Comparison of ENCODE assay signal across 10 mouse cellular contexts in genomic region chr10:83083946-83084345, GRCm38 (mm10).
DNase-seq lines count a peak whose midpoint lies in the region; ATAC-seq lines count a peak whose summit lies in the region.
"Had no signal": no experiment of that assay in that cellular context is flagged by ENCODE, and none has a peak within 500 bp of the region (broad histone marks: within the 10 kb centered on the region; RNA-seq: fewer than 3 reads in every experiment).

No protein-coding gene starts in this region.

- peak; percentile 53 for DNase-seq in heart, adult 18-20 months
- no peak for DNase-seq in heart, adult 8-10 months (ENCODE audit: low spot score)
- DNase-seq in urinary bladder, postnatal 25 days (ENCODE audit: low spot score) = peak; percentile 10
- DNase-seq in urinary bladder, postnatal 4 days (ENCODE audit: low spot score in 2 of 2) = no peak
- no peak for DNase-seq in right cerebral cortex, adult 18-20 months
- DNase-seq in spleen, postnatal 36 days (ENCODE audit: low spot score in 2 of 2) = no peak
- no peak for DNase-seq in cerebellum, postnatal 25 days

- no peak overlapping the region for H3K4me2 ChIP-seq in limb, embryonic 15.5 days
- H3K4me2 ChIP-seq: limb, embryonic 12.5 days had no signal

- no peak overlapping the region for H3K9ac ChIP-seq in limb, embryonic 15.5 days
- H3K9ac ChIP-seq: limb, embryonic 12.5 days had no signal

- no peak overlapping the region for H3K27ac ChIP-seq in limb, embryonic 15.5 days
- H3K27ac ChIP-seq: heart, adult 2 months; limb, embryonic 12.5 days had no signal

- H3K36me3 ChIP-seq in limb, embryonic 15.5 days = no peaks in the 10 kb centered on the region
- H3K36me3 ChIP-seq: limb, embryonic 12.5 days had no signal

- no peaks in the 10 kb centered on the region for H3K27me3 ChIP-seq in limb, embryonic 15.5 days

- WGBS in limb, embryonic 15.5 days = 21% methylated on average over 9 of the region's 9 CpGs

- ATAC-seq in limb, embryonic 15.5 days (ENCODE audit: insufficient number of reproducible peaks, low FRiP score, low TSS enrichment, low read depth) = 0 out of 2 replicates have a peak, but pooled peaks have one; percentile 30

- H3K4me1 ChIP-seq in limb, embryonic 15.5 days = peaks cover 63% of the 10 kb centered on the region

- no peaks in the 10 kb centered on the region for H3K9me3 ChIP-seq in limb, embryonic 15.5 days
- H3K9me3 ChIP-seq: limb, embryonic 12.5 days had no signal

- no peak overlapping the region for H3K4me3 ChIP-seq in limb, embryonic 15.5 days
- H3K4me3 ChIP-seq: heart, adult 2 months; limb, embryonic 12.5 days had no signal

Comparison
In these comparisons a context has a peak if more than half of its experiments do, and no peak if none do; other contexts are left out.
1. DNase-seq: peak in heart, adult 18-20 months (2 of 2) and urinary bladder, postnatal 25 days (single experiment); none in heart, adult 8-10 months (single experiment), urinary bladder, postnatal 4 days (0 of 2), right cerebral cortex, adult 18-20 months (single experiment), spleen, postnatal 36 days (0 of 2) and cerebellum, postnatal 25 days (0 of 2).